Comparison of ENCODE assay signal across 15 mouse cellular contexts in the genomic region with DNA sequence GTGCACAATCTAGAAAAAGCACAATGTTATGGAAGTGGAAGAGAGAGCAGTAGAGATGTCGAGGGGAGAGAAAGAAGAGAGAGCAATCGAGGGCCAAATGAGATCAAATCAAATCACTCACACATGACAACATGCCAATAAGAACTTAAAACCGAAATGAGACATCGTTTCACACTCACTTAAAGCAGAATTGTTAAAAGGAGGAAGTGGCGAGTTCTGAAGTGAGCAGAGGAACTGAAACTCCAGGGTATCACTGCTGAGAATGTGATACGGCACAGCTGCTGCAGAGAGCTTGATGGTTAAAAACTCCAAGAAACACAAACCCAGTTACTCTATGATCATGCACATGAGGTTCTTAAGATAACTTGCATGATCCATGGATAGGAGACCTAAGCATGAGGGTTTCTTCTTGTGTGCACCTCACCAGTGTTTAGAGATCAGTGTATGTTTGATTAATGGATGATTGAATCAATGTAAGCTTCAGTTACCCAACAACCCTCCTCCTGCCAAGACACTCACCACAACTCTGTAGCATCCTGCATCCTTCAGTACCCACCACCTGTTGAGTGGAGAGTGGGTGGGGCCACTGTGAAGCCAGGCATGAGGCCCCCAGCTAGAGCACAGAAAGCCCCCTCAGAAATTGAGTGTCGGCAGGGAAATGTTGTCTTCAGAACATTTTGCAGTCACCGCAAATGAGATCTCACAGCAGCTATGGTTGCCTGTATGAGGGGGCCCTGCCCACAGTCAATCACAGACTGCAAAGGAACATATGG. TPM values are rescaled to one million over a fixed set of nuclear protein-coding genes. Genes with fewer than 3 reads are reported as not detected.
DNase-seq lines count a peak whose midpoint lies in the region; ATAC-seq lines count a peak whose summit lies in the region.
"Had no signal": no experiment of that assay in that cellular context is flagged by ENCODE, and none has a peak within 500 bp of the region (broad histone marks: within the 10 kb centered on the region; RNA-seq: fewer than 3 reads in every experiment).

No protein-coding gene starts in this region.

- H3K4me2 ChIP-seq in heart, embryonic 12.5 days = no peak overlapping the region
- H3K4me2 ChIP-seq: kidney, embryonic 15.5 days; midbrain, embryonic 11.5 days had no signal

- no peaks in the 10 kb centered on the region for H3K4me1 ChIP-seq in heart, embryonic 10.5 days
- H3K4me1 ChIP-seq in heart, embryonic 12.5 days (replicated peaks) = no peaks in the 10 kb centered on the region
- H3K4me1 ChIP-seq: kidney, embryonic 15.5 days had no signal

- peak; percentile 13 for DNase-seq in heart, embryonic 10.5 days (ENCODE audit: low spot score)
- peak; percentile 93 for DNase-seq in A20 (ENCODE audit: low read depth, low spot score)
- DNase-seq in brain, adult 2 months (ENCODE audit: low read depth, low spot score) = peak; percentile 12
- no peak for DNase-seq in urinary bladder, adult 2 months (ENCODE audit: low spot score)
- no peak for DNase-seq in left cerebral cortex, adult 18-20 months (ENCODE audit: low spot score in 2 of 2)
- DNase-seq in right cerebral cortex, adult 18-20 months = no peak
- DNase-seq: cerebellum, adult 9-11 months had no signal

- H3K36me3 ChIP-seq in heart, embryonic 10.5 days = no peaks in the 10 kb centered on the region
- H3K36me3 ChIP-seq in heart, embryonic 12.5 days = no peaks in the 10 kb centered on the region
- H3K36me3 ChIP-seq: kidney, embryonic 15.5 days had no signal

- no peak overlapping the region for H3K27ac ChIP-seq in heart, embryonic 10.5 days
- no peak overlapping the region for H3K27ac ChIP-seq in heart, embryonic 12.5 days (ENCODE audit: poor library complexity, severe bottlenecking)
- H3K27ac ChIP-seq: kidney, embryonic 15.5 days; liver, embryonic 14.5 days had no signal

- no peaks in the 10 kb centered on the region for H3K27me3 ChIP-seq in heart, embryonic 10.5 days (ENCODE audit: insufficient read depth, poor library complexity, severe bottlenecking)
- no peaks in the 10 kb centered on the region for H3K27me3 ChIP-seq in heart, embryonic 12.5 days (replicated peaks)
- H3K27me3 ChIP-seq: kidney, embryonic 15.5 days had no signal

- no peaks in the 10 kb centered on the region for H3K9me3 ChIP-seq in heart, embryonic 10.5 days
- no peaks in the 10 kb centered on the region for H3K9me3 ChIP-seq in heart, embryonic 12.5 days (replicated peaks)

- no peak for ATAC-seq in heart, embryonic 12.5 days (ENCODE audit: insufficient number of reproducible peaks, low FRiP score)
- peak; percentile 89 for ATAC-seq in neutrophil, adult 5-6 weeks (ENCODE audit: extremely low read depth, insufficient number of reproducible peaks, low FRiP score, poor library complexity, severe bottlenecking)

- no peak overlapping the region for H3K9ac ChIP-seq in heart, embryonic 12.5 days
- H3K9ac ChIP-seq: kidney, embryonic 15.5 days; liver, embryonic 14.5 days had no signal

- WGBS in heart, embryonic 10.5 days = 75% methylated on average over 8 of the region's 8 CpGs
- WGBS in heart, embryonic 12.5 days = 74% methylated on average over 8 of the region's 8 CpGs

- H3K4me3 ChIP-seq in heart, embryonic 10.5 days = no peak overlapping the region
- H3K4me3 ChIP-seq in heart, embryonic 12.5 days = no peak overlapping the region
- H3K4me3 ChIP-seq: kidney, embryonic 15.5 days had no signal

RNA-seq across cellular contexts. Expression of gene Siglecg, which starts 15.5 kb away (rescaled TPM):
- polyA plus RNA-seq in heart, embryonic 10.5 days (2016; fragmentation: Nextera tagmentation; extraction: Ambion mirVana) = not detected in 2 replicates
- polyA plus RNA-seq in heart, embryonic 12.5 days (2016; fragmentation: Nextera tagmentation; extraction: Ambion mirVana) = not detected in 2 replicates
- total RNA-seq in neutrophil, adult 5-6 weeks (2017) = 222 and 223 TPM in 2 replicates
- 2.0 TPM in 2 replicates for polyA plus RNA-seq in urinary bladder, adult 2 months (2012; rRNA removed)
- under 1 TPM in 1 of 2 experiments, not detected in 1; 0.23 TPM for total RNA-seq in left cerebral cortex, adult 18-20 months (2021)
- total RNA-seq: left cerebral cortex, postnatal 36 days had no signal
- polyA plus RNA-seq: midbrain, embryonic 11.5 days had no signal

RNA-seq across cellular contexts. Expression of gene Lim2, which starts 34.9 kb away (rescaled TPM):
- not detected in 2 replicates for polyA plus RNA-seq in heart, embryonic 10.5 days (2016; fragmentation: Nextera tagmentation; extraction: Ambion mirVana)
- polyA plus RNA-seq in heart, embryonic 12.5 days (2016; fragmentation: Nextera tagmentation; extraction: Ambion mirVana) = 0.22 TPM in 1 of 2 replicates, not detected in the other
- not detected in 2 replicates for total RNA-seq in neutrophil, adult 5-6 weeks (2017)
- not detected in 2 replicates for polyA plus RNA-seq in urinary bladder, adult 2 months (2012; rRNA removed)
- total RNA-seq in left cerebral cortex, adult 18-20 months (2021) = not detected
- total RNA-seq: gastrocnemius, postnatal 4 days; heart, postnatal 25 days; left cerebral cortex, postnatal 36 days had no signal
- polyA plus RNA-seq: kidney, embryonic 15.5 days had no signal

RNA-seq across cellular contexts. Expression of gene Siglecf, which starts 41.4 kb away (rescaled TPM):
- polyA plus RNA-seq in heart, embryonic 10.5 days (2016; fragmentation: Nextera tagmentation; extraction: Ambion mirVana) = 0.09 and 0.51 TPM in 2 replicates
- polyA plus RNA-seq in heart, embryonic 12.5 days (2016; fragmentation: Nextera tagmentation; extraction: Ambion mirVana) = 0.08 and 0.18 TPM in 2 replicates
- 27.1 and 32.2 TPM in 2 replicates for total RNA-seq in neutrophil, adult 5-6 weeks (2017)
- polyA plus RNA-seq in urinary bladder, adult 2 months (2012; rRNA removed) = 0.30 and 0.50 TPM in 2 replicates
- total RNA-seq in left cerebral cortex, adult 18-20 months (2021) = under 1 TPM; 0.49 to 0.66 TPM
- total RNA-seq: heart, postnatal 25 days had no signal

RNA-seq across cellular contexts. Expression of gene Nkg7, which starts 44.3 kb away (rescaled TPM):
- polyA plus RNA-seq in heart, embryonic 10.5 days (2016; fragmentation: Nextera tagmentation; extraction: Ambion mirVana) = not detected in 2 replicates
- polyA plus RNA-seq in heart, embryonic 12.5 days (2016; fragmentation: Nextera tagmentation; extraction: Ambion mirVana) = 0.27 TPM in 1 of 2 replicates, not detected in the other
- 10.7 and 13.1 TPM in 2 replicates for total RNA-seq in neutrophil, adult 5-6 weeks (2017)
- polyA plus RNA-seq in urinary bladder, adult 2 months (2012; rRNA removed) = 4.0 and 4.4 TPM in 2 replicates
- not detected for total RNA-seq in left cerebral cortex, adult 18-20 months (2021)
- total RNA-seq: gastrocnemius, postnatal 4 days; heart, postnatal 25 days; left cerebral cortex, postnatal 36 days had no signal
- polyA plus RNA-seq: kidney, embryonic 15.5 days; midbrain, embryonic 11.5 days had no signal

RNA-seq across cellular contexts. Expression of gene Cldnd2, which starts 48.0 kb away (rescaled TPM):
- polyA plus RNA-seq in heart, embryonic 10.5 days (2016; fragmentation: Nextera tagmentation; extraction: Ambion mirVana) = not detected in 2 replicates
- polyA plus RNA-seq in heart, embryonic 12.5 days (2016; fragmentation: Nextera tagmentation; extraction: Ambion mirVana) = not detected in 2 replicates
- total RNA-seq in neutrophil, adult 5-6 weeks (2017) = not detected in 2 replicates
- polyA plus RNA-seq in urinary bladder, adult 2 months (2012; rRNA removed) = not detected in 2 replicates
- not detected for total RNA-seq in left cerebral cortex, adult 18-20 months (2021)
- total RNA-seq: gastrocnemius, postnatal 4 days; heart, postnatal 25 days; left cerebral cortex, postnatal 36 days had no signal
- polyA plus RNA-seq: kidney, embryonic 15.5 days; liver, embryonic 14.5 days; midbrain, embryonic 11.5 days had no signal

Comparison
In these comparisons a context has a peak if more than half of its experiments do, and no peak if none do; other contexts are left out.
1. DNase-seq: peak in heart, embryonic 10.5 days (single experiment), A20 (single experiment) and brain, adult 2 months (single experiment); none in urinary bladder, adult 2 months (single experiment), left cerebral cortex, adult 18-20 months (0 of 2) and right cerebral cortex, adult 18-20 months (single experiment).